Mouse (Mus musculus): Measurements from ENCODE around the gene Slc38a9.

- TF ChIP-seq CTCF (IDR thresholded peaks at IDR 0.05; ENCODE audit: extremely low read depth, insufficient read length, insufficient replicate concordance, low read depth, low read length): no peak
- no peak for TF ChIP-seq POLR2A (IDR thresholded peaks at IDR 0.05; ENCODE audit: low read depth, low read length)
Observed at GRCm38 (mm10) chr13:112770528-112771328, 110.2 kb downstream of the Slc38a9 start.

All from small intestine, adult 2 months (tissue).